Mouse (Mus musculus) heart, postnatal 0 days (tissue): Measurements from ENCODE around the gene Synpo2l.

Source experiments
- CTCF ChIP-seq: IDR thresholded peaks from 2 replicates; pipeline ENCODE4 v1.5.1; 2016; ENCODE audit warnings: antibody characterized with exemption, control low read depth, low read depth
- EP300 ChIP-seq: IDR thresholded peaks from 2 replicates; pipeline ENCODE4 v1.6.1; 2016; ENCODE audit warnings: antibody characterized with exemption, low read depth

DNA sequence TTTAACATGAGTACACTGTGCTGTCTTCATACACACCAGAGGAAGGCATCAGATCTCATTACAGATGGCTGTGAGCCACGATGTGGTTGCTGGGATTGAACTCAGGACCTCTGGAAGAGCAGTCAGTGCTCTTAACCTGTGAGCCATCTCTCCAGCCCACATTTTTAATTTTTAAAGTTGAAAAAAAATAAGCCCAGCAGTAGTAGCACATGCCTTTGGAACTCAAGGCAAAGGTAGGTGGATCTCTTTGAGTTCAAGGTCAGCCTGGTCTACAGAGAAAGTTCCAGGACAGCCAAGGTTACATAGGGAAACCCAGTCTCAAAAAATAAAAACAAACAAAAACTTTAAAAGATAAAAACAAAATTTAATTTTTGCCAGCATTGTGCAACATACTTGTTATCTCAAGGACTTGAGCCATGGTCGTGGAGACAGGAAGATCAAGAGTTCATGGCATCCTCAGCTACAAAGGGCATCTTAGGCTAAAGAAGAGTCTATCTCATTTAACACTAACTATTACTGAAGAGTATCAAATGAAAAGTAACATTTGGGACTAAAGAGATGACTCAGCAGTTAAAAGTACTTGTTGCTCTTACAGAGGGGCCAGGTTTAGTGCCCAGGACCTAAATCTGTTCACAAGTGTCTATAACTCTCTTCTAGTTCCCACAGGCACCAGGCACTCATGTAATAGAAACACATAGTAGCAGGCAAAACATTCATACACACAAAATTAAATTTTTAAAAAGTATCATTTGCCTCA, 30.2 kb downstream of the Synpo2l start:
- TF ChIP-seq CTCF = no peak
- no peak for TF ChIP-seq EP300
